Mouse (Mus musculus): ENCODE measurements around the gene Spef1. TPM values are rescaled to one million over a fixed set of nuclear protein-coding genes. Genes with fewer than 3 reads are reported as not detected.

Gene Spef1
- total and polyA plus RNA-seq, 3 experiments: 0.34 to 1.2 (median 1.0) TPM

DNA sequence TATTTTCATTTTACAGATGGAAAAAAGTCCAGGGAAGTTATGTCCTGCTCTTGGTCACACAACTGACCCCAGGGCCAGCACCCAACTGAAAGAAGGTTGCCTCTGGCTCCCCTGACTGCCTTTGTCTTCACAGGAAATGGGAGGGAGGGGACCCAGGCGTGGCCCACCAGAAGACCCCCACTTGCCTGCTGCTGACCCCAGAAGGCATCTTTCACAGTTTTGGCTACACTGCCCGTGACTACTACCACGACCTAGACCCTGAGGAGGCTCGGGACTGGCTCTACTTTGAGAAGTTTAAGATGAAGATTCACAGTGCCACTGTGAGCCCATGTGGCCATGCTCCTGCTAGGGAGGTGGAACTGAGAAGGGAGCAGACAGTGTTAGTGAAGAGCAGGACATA lies 48.8 kb downstream of the Spef1 start:
- dilution Hi-C loops (cut with MboI; ENCODE audit: extremely low pct_ligation_motif_present, extremely low pct_unique_long_range_greater_than_20kb, low sequenced_read_pairs) (no loop called here), in situ Hi-C loops (cut with MboI; ENCODE audit: low pct_ligation_motif_present, low pct_unique_long_range_greater_than_20kb, low sequenced_read_pairs) (no loop called here)
- no peaks in the 10 kb centered on the region for H3K9me3 ChIP-seq (replicated peaks; ENCODE audit: low read length)
- no peak overlapping the region for H3K4me3 ChIP-seq (replicated peaks in 1 of 3; ENCODE audit: low read depth in 2 of 3, low read length in 2 of 3, poor library complexity in 1 of 3)
- H3K9ac ChIP-seq (ENCODE audit: insufficient read depth, low read depth): no peak overlapping the region
- DNase-seq (ENCODE audit: extremely low read depth): no peak
- peaks cover 0 to 41% of the 10 kb centered on the region in 2 experiments for H3K36me3 ChIP-seq (replicated peaks in 1 of 2; ENCODE audit: control insufficient read depth in 1 of 2, insufficient read depth in 1 of 2, low read length in 1 of 2)
- no peak overlapping the region for H3K27ac ChIP-seq (ENCODE audit: insufficient read depth, low read depth)
- no peak overlapping the region for H3K4me2 ChIP-seq (ENCODE audit: insufficient read depth, low read depth, poor library complexity, severe bottlenecking)
- H3K27me3 ChIP-seq (replicated peaks): no peaks in the 10 kb centered on the region
- H3K79me2 ChIP-seq (replicated peaks; ENCODE audit: control insufficient read depth, extremely low read depth, insufficient read depth, poor library complexity, severe bottlenecking): no peaks in the 10 kb centered on the region
- H3K4me1 ChIP-seq (ENCODE audit: control insufficient read depth in 1 of 2, insufficient read depth in 2 of 2): 0 out of 4 replicates have a peak, but pooled peaks cover 0 to 2% of the 10 kb centered on the region in 2 experiments
- TF ChIP-seq ELF1 (IDR thresholded peaks at IDR 0.05; ENCODE audit: low read depth, low read length) (no peak), UBTF (IDR thresholded peaks at IDR 0.05; ENCODE audit: low read depth, low read length) (no peak), JUND (conservative IDR thresholded peaks at IDR 0.05; ENCODE audit: low read depth, low read length) (no peak), MAX (IDR thresholded peaks at IDR 0.05; ENCODE audit: low read length) (no peak), MAZ (IDR thresholded peaks at IDR 0.05; ENCODE audit: low read depth, low read length) (no peak), GABPA (IDR thresholded peaks at IDR 0.05; ENCODE audit: insufficient replicate concordance, low read depth, low read length) (no peak), MAFK (IDR thresholded peaks at IDR 0.05; ENCODE audit: insufficient replicate concordance, low read length) (no peak), KAT2A (IDR thresholded peaks at IDR 0.05; ENCODE audit: insufficient replicate concordance, low read length) (no peak), CHD1 (IDR thresholded peaks at IDR 0.05; ENCODE audit: low read depth, low read length) (no peak), RAD21 (IDR thresholded peaks at IDR 0.05; ENCODE audit: low read depth, low read length) (no peak), POLR2A (IDR thresholded peaks at IDR 0.05; ENCODE audit: low read depth, low read length) (no peak), MXI1 (IDR thresholded peaks at IDR 0.05; ENCODE audit: low read depth, low read length) (no peak), ZMIZ1 (IDR thresholded peaks at IDR 0.05; ENCODE audit: low read depth, low read length) (no peak), NELFE (IDR thresholded peaks at IDR 0.05; ENCODE audit: low read depth, low read length) (no peak), JUN (IDR thresholded peaks at IDR 0.05; ENCODE audit: insufficient read depth, low read depth, low read length) (no peak), USF2 (conservative IDR thresholded peaks at IDR 0.05; ENCODE audit: low read depth, low read length) (no peak), PAX5 (IDR thresholded peaks at IDR 0.05; ENCODE audit: low read length) (no peak), E2F4 (IDR thresholded peaks at IDR 0.05; ENCODE audit: insufficient replicate concordance, low read depth, low read length) (no peak), ZC3H11A (IDR thresholded peaks at IDR 0.05; ENCODE audit: low read depth, low read length) (no peak)

DNA sequence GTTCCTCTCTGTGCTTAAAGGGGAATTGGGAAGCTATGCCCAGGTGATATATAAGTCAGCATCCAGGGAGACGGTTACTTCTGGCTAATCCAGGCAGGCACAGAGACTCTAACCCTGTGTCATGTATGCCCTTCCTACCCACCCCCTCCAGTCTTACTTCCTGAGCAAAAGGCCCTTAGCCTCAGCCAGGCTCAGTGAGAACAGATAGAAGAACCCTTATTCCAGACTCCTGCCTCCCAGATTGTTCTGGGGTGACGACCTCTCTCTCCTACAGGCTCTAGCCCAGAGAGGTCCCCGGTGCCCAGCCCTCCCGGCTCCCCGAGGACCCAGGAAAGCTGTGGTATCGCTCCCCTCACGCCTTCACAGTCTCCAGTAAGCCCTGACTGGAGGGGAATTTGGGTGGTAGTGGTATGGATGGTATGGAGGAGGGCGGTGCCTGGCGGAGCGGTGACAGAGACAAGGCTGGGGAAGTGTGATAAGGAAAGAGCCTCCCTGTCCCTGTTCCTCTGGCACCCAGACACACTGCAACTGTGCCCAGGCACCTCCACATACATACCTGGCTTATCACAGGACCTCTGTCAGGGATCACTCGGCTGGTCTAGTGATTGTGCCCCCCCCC lies 51.5 kb downstream of the Spef1 start:
- H3K27ac ChIP-seq (ENCODE audit: insufficient read depth, low read depth): no peak overlapping the region
- H3K9me3 ChIP-seq (replicated peaks; ENCODE audit: low read length): no peaks in the 10 kb centered on the region
- no peaks in the 10 kb centered on the region for H3K27me3 ChIP-seq (replicated peaks)
- no peak overlapping the region for H3K4me2 ChIP-seq (ENCODE audit: insufficient read depth, low read depth, poor library complexity, severe bottlenecking)
- H3K4me3 ChIP-seq (replicated peaks in 1 of 3; ENCODE audit: low read depth in 2 of 3, low read length in 2 of 3, poor library complexity in 1 of 3): no peak overlapping the region
- H3K4me1 ChIP-seq (ENCODE audit: control insufficient read depth in 1 of 2, insufficient read depth in 2 of 2): no peaks in the 10 kb centered on the region
- dilution Hi-C loops (cut with MboI; ENCODE audit: extremely low pct_ligation_motif_present, extremely low pct_unique_long_range_greater_than_20kb, low sequenced_read_pairs): no loop called here
- TF ChIP-seq USF2 (conservative IDR thresholded peaks at IDR 0.05; ENCODE audit: low read depth, low read length): no peak
- no peak for TF ChIP-seq SIN3A (IDR thresholded peaks at IDR 0.05; ENCODE audit: low read length)
- no peak for TF ChIP-seq CHD1 (IDR thresholded peaks at IDR 0.05; ENCODE audit: low read depth, low read length)
- TF ChIP-seq TCF12 (IDR thresholded peaks at IDR 0.05; ENCODE audit: low read depth, low read length): no peak
- no peak for TF ChIP-seq NELFE (IDR thresholded peaks at IDR 0.05; ENCODE audit: low read depth, low read length)
- TF ChIP-seq KAT2A (IDR thresholded peaks at IDR 0.05; ENCODE audit: insufficient replicate concordance, low read length): no peak
- no peak for TF ChIP-seq MAFK (IDR thresholded peaks at IDR 0.05; ENCODE audit: insufficient replicate concordance, low read length)
- H3K36me3 ChIP-seq (replicated peaks in 1 of 2; ENCODE audit: control insufficient read depth in 1 of 2, insufficient read depth in 1 of 2, low read length in 1 of 2): peaks cover 0 to 18% of the 10 kb centered on the region in 2 experiments
- in situ Hi-C loops (cut with MboI; ENCODE audit: low pct_ligation_motif_present, low pct_unique_long_range_greater_than_20kb, low sequenced_read_pairs): no loop called here
- no peaks in the 10 kb centered on the region for H3K79me2 ChIP-seq (replicated peaks; ENCODE audit: control insufficient read depth, extremely low read depth, insufficient read depth, poor library complexity, severe bottlenecking)
- no peak for DNase-seq (ENCODE audit: extremely low read depth)
- H3K9ac ChIP-seq (ENCODE audit: insufficient read depth, low read depth): no peak overlapping the region
